Mouse (Mus musculus) gastrocnemius, adult 8-10 months (tissue): ENCODE data around the gene Gm11541. TPM values are rescaled to one million over a fixed set of nuclear protein-coding genes. Genes with fewer than 3 reads are reported as not detected.
A peak's percentile ranks its signal among the peaks of the same experiment; 100 is the strongest.
"Not testable (repeated sequence)": the region's sequence is repeated elsewhere in the genome, so short reads cannot be mapped to it uniquely, and the experiment has no call there.

ENCODE experiments used
- DNase-seq, 2 experiments: peaks; one replicate each; pipeline ENCODE4 v3.0.0; 2022; ENCODE audit warnings: low spot score in 2 of 2
- total RNA-seq, 4 experiments: library from RNA; stranded (reverse); gene quantifications; 2 replicates each; pipeline ENCODE4 v1.2.4; 2022

Gm11541 gene
- total RNA-seq, 4 experiments from 2014 or later, result not detected

DNA sequence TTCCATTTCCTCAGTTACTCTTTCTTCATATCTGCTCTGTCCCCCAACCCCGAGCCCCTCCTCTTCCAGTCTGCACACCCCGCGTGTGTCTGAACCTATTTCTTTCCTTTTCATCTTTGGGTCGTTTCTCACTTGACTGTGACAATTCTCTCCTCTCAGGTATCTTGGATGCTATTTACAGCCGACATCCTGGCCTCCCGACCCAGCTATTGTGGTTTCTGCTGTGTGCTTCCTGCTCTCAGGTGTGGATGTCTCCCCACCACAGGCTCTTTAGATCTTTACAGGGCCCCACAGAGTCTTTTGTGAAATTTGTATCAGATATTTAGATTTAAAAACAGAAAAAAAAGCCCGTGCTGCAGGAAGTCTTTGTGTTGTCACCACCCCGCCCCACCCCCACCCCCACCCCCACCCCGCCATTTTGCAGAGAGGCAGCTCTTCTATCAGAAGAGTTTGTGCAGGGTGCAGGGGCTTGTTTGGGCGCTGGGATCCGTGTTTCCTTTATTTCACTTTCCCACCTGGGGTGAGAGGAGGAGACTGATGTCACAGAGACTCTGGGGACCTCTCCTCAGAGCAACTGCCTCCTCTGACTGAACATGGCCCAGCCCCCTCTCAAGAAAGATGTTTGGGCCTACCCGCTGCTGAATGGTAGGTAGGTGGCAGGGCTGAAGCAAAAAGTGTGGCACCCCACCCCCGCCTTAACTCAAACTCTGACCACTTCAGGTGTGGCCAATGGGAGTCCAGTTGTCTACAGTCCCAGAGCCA, 6.4 kb downstream of the Gm11541 start:
- no peak for DNase-seq

DNA sequence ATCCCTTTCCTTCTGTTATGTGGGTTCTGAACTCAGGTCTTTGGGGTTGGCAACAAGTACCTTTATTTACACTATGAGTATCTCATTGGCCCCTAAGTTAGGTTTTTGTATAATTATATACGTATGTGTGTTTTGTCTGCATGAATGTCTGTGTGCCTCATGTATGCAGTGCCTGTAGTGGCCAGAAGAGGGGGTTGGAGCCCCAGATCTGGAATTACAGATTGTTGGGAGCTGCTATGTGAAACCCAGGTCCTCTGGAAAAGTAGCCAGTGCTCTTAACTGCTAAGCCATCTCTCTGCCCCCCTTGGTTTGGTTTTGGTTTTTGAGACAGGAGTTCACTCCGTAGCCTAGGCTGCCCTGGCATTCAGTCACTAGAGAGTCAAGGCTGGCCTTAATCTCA, 7.2 kb downstream of the Gm11541 start:
- no peak for DNase-seq

DNA sequence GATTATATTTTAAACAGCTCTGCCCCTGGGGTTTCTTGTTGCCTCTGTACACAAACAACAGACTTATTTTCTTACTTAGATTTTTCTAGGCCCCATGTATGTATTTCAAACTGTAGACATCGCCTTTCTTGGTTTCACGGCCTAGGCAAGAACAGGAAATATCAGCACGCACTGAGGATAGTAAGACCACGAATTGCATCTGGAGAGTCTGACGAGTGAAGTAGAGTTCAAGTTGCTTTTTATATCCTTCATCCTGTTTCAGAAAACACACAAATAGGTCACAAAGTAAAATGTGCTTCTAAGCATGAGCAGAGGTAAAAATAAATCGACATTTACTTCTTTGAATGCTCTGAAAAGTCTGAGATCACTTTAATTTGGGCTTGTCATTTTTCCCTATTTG, 8.8 kb downstream of the Gm11541 start:
- no peak for DNase-seq

DNA sequence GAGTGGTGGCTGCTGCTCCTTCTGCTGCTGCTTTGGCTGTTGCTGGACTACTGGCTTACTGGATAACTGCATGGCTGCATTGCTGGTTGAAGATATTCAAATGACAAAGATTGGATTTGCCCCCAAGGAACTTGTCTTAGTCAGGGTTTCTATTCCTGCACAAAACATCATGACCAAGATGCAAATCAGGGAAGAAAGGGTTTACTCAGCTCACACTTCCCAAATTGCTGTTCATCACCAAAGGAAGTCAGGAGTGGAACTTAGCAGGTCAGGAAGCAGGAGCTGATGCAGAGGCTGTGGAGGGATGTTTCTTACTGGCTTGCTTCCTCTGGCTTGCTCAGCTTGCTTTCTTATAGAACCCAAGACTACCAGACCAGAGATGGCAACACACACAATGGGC, 11.8 kb downstream of the Gm11541 start:
- DNase-seq, result not testable (repeated sequence)

DNA sequence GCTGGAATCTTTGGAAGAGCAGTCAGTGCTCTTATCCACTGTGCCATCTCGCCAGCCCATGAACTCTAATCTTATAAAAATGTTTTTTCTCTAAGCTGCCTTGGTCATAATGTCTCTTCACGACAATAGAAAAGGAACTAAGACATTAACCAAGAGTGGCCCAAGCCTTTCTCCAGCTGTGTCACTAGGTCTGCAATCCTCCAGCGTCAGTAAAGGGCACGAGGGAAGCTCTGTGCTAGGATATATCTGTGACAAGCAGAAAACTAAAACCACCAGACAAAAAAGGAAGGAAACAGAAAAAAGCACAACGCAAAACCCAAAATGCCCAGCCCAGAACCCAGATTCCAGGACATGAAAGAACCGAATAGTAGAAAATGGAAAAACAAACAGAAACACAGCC, 17.1 kb downstream of the Gm11541 start:
- no peak for DNase-seq

- DNase-seq, result no peak
Measured at GRCm38 (mm10) chr11:94682427-94682826, 21.9 kb downstream of the Gm11541 start.

DNA sequence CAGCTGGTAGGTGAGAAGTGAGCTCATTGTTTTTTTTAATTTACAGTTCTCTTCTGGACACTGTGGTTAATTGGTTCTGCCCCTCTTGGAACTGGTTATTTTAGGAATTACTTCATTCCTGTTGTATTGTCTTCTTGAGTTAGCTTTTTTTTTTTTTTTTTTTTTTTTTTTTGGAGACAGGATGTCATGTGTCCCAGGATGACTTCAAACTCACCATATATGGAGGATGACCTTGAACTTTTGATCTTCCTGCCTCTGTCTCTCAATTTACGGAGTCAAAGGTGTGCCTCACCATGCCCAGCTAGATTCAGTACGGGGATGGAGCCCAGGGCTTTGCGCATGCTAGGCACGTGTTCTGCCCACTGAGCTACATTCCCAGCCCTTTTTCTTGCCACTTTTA, 22.7 kb downstream of the Gm11541 start:
- DNase-seq, result no peak

- no peak for DNase-seq
Measured at GRCm38 (mm10) chr11:94680639-94681038, 23.7 kb downstream of the Gm11541 start.

- no peak for DNase-seq
Measured at GRCm38 (mm10) chr11:94677607-94678145, 26.6 kb downstream of the Gm11541 start.

DNA sequence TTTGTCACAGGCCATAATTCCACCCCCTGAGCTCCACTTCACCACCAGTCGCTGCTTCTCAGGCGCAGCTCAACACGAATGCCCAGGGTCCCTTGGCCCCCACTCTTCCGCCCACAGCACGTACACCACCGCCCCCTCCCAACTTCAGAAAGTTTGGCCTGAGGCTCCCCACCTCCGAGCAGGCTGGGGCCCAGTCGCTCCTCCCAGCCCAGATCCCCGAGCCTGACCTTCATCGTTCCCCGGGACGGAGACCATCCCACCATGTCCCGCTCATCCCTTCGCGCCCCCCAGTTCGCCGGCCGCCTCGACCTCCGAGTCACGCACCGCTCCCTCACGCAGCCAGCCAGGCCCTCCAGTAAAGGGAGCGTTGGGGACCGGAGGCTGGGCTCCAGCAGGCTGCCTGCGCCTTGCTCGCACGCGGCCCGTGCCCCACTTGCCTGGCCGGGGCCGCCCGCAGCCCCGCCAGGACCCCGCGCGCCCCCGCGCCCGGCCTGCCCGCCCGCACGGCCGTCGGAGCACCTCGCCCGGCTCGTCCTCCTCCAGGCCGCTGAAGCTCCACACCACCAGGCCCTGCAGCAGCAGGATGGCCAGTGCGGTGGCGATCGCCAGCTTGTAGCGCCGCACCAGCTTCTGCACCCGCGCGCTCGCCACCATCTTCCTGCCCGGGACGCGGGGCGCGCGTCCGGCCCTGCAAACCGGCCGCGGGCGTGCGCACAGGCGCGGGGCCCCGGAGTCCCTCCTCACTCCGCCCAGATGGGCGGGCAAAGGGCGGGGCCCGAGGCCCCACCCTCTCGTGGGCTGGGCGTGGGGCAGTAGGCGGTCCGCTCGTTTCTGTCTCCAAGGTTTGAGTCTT, 27.3 kb downstream of the Gm11541 start, which contains the start of gene Xylt2:
Gene Xylt2, minus strand, starts transcription at position 762 of the 853 bp plus-strand sequence.
- DNase-seq, result peak; percentile 87 to 89

DNA sequence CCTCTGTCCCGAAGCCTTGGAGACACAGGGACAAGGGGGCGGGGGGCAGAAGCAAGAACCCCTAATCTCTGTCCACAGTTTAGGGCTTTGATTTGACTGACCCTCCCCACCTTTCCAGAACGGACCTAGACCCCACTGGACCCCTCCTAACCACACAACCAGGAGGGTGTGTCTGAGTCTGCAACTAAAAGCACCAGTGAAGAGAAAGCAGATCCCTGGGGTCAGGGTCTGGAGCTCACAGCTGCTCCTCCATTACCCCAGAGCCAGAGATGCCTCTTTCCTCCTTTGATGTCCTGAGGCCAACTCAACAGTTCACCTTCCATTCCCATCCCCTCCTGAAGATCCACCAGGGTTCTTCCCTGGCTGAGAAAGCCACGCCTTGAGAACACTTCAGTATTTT, 28.0 kb downstream of the Gm11541 start:
- no peak for DNase-seq

- no peak for DNase-seq
Measured at GRCm38 (mm10) chr11:94675446-94675845, 28.9 kb downstream of the Gm11541 start.

DNA sequence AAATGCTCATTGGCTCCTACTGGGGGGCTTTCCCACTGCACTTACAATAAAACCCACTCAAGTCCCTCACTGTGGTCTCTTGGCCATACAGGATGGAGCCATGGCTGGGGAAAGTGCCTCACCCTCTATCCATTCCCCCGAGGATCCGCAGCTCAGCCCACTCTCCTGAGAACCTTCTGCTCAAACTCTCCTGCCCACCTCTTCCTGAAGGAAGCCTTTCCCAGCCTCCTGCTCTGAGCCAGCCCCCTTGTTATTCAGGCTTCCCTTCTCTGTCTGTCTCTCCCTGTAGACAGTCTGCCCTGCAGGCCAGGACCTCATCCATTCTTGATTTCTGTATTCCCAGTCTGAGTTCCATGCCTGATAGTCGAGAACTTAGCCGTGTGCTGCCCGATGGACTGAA, 29.3 kb downstream of the Gm11541 start:
- no peak for DNase-seq

DNA sequence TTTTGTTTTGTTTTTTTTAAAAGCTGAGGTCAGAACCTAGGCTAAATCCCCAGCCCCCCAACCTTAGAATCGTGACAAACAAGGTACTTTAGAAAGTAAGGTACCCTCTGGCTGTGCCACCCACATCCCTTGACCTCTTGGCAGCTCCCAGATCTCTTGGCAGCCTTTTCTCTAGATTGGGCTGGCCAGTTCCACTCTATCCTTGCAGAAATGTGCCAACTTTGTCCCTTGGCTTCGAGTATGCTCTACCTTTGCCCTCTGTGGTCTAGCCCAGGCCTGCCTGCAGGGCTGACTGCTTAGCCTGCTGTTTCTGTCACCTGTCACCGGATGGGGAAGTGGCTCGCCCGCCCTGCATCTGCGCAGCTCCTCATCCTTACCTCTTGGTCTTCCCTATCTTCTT, 39.0 kb downstream of the Gm11541 start:
- no peak for DNase-seq

DNA sequence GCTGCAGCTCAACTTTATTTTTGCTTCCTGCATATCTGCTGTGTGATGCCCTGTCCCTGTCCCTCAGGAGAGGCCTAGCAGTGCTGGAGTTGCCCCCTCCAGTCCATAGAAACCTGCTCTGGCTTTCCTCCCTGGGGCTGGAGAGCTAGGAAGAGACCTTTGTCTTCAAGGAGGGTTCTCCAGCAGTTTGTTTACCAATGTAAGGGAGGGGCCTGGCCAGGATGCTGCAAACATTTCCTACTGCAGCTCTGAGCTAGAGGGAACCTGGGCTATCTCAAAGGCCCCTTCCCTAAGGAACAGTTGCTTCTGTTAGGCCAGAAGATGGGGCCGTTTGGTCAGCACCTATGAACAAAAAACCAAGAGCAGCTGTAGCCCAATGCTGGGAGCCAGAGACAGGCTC, 43.0 kb downstream of the Gm11541 start:
- DNase-seq, result no peak

DNA sequence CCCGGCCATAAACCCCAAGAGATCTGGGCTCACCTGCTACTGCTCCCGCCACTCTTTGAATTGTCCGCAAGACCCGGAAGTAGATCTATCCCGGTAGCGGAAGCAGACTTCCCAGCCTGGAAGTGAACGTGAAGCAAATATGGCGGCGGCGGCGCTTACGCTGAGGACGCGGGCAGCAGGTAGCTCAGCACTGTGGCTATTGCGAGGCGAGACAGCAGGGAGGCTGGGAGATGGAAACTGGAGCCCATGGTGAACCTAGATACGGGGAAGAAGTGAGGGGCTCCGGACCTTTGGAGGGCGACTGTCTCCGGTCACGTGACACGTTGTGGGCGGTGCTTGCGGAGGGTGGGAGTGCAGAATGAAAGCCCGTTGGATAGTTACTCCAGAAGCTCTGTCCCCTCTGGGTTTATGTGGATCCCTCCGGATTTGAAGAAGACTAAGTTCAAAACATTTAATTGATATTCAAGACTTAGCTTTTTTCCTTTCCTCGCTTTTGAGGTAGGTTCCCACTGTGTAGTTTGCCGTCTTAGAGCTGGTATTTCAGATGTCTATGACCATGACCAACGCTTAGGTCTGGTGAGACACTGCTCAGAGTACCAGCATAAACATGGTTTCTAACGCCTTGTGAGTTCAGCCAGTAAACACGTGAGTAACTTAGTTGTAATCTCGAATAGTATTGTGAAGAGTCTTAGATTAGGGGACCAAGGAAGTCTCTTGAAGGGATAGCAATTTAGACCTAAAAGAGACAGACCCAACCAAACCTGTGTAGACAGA, 50.4 kb downstream of the Gm11541 start, which contains the start of the genes Mrpl27 and Eme1:
Gene Mrpl27, plus strand, starts transcription at position 105 of the 774 bp plus-strand sequence.
Gene Eme1, minus strand, starts transcription at position 302 of the 774 bp plus-strand sequence.
- DNase-seq, result peak; percentile 75 to 76

DNA sequence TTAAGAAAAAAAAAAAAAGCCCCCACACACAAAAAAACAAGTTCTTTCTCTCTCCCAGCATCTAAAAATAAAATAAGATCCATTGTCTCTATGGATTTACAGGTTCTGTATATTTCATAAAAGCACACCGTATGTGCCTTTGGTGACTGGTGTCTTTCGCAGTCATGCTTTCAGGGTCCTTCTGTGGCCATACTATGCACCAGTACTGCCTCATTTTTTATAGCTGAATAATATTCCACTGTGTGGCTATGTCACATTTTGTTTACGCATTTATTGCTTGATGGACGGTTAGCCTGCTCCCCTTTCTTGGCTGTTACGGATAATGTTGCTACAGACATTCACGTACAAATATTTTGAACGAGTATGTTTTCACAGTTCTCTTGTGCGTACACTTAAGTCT, 51.3 kb downstream of the Gm11541 start:
- DNase-seq, result no peak

GRCm38 (mm10) chr11:94651241-94651640, 53.1 kb downstream of the Gm11541 start:
- DNase-seq, result not testable (repeated sequence)

GRCm38 (mm10) chr11:94646457-94646856, 57.8 kb downstream of the Gm11541 start:
- DNase-seq, result no peak
